Mouse (Mus musculus): ENCODE measurements at regions not wholly inside any gene's neighbourhood (a gene's known extent, or its start where the extent isn't known, plus 50 kb on each side); places are given as distances from the start of the nearest gene placed in this dataset.
A peak's percentile ranks its signal among the peaks of the same experiment; 100 is the strongest.
"Not testable (repeated sequence)": the region's sequence is repeated elsewhere in the genome, so short reads cannot be mapped to it uniquely, and the experiment has no call there.

DNA sequence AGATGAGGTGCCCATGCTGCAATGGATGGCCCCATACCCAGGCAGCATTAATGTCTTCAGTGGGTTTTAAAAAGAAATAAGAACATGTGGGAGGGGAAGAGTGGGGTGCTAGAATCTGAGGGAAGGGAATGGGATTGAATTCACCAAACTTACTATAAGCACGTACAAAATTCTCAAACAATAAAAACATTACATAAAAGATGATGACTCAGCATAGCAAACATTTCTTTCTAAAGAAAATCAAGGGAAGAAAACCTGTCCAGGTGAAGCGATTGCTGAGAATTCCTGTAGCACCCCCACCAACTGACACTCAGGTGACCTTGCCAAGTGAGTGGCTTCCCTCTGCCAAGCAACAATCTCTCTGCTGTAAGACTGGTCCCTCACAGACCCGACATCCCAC lies 989.2 kb downstream of the Ttll7 start:
- no peak for DNase-seq (ENCODE audit: low spot score in 2 of 2)

DNA sequence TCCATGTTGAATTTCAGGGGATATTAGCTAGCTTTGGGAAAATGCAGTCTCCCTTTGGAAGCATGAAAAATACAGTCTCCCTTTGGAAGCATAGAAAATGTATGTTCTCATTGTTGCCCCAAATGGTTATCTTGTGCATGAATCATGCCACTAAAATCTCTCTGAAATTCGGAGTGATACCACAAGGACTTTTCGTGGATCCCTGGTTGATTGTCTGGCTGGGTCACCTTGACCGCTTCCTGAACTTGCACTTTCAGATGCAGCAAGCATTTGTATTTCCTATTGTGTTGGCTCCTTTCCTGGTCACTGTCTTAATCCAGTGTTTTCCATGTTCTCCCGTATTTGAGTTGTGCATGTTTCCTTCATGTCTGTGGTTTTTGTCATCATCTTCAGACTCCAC lies 986.6 kb downstream of the Ttll7 start:
- DNase-seq (ENCODE audit: low spot score in 2 of 2): no peak

DNA sequence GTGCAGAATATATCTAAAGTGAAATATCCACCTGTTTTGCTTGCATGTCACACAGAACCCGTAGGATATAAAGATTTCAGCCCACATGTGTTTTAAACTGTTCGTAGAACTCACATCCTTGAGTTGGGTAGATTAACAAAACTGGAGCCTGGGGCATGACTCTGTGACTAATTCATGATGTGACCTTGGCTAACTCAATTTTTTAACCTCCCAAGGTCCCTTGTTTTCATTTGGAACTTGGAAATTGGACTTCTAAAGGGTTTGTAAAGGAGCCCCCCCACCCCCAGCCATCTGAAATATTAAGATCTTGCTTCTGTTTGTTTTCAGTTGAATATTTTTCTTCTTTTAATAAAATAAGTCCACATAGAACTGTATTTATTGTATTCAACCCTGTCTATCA lies 983.5 kb downstream of the Ttll7 start:
- no peak for DNase-seq (ENCODE audit: low spot score in 2 of 2)

DNA sequence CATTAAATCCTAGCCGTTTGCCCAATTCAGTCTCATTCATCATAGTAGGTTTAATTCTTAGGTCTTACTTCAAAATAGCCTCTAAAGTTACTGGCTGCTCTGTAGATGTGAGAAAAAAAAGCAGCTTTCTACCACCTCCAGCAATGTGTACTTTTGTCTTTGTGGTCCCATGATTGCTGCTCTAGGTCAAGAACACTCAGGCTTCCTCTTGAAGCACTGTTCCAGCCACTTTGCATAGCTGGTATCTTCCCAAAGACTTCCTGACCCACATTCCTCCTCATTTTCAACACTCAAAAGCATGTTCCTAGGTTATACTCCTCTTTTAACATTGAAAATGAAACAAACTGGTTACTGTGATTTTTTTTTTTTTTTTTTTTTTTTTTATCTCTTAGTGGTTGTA lies 973.2 kb downstream of the Ttll7 start:
- DNase-seq (ENCODE audit: low spot score in 2 of 2): no peak

DNA sequence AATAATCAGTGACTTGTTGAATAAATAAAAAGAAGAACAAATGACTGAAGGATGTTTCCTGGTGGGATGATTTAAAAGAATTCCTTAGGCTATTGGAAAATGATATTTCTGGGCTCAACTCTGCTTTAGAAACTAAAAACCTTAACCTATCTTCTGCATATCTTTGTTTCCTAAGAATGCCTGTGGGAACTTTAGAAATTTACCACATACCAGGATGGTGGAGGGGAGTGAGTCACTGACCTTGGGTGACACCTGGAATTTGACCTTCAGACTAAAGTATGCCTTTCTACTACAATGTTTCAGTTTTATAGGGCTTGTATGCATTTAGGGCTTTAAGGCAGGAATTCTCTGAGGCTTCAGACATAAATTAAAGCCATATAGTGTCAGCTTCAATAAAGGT lies 972.3 kb downstream of the Ttll7 start:
- DNase-seq (ENCODE audit: low spot score in 2 of 2): no peak

DNA sequence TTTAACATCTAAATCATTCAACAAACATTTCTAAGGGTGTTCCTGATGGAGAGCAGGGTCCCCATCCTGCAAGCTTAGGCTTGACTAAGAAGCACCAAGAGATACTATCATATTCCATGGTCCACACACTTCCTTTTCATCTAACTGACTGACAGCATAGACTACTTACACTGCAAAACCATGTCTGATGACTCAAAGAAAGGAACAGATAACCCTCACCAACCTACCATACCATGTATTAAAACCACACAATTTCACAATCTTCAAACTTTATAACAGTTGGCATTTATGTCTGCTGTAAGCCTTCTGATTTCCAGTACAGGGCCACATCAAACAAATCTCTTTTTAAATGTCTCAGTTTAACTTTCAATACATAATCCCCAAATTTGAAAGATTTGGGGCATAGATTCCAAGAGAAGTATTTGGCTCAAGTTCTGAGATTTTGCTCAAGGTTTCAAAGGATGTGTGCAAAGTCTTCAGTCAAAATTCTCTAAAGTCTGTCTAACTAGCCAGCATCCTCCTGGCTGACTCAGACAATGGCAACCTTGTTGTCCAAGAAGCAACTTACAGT lies 962.0 kb downstream of the Ttll7 start:
- DNase-seq (ENCODE audit: low spot score in 2 of 2): no peak

DNA sequence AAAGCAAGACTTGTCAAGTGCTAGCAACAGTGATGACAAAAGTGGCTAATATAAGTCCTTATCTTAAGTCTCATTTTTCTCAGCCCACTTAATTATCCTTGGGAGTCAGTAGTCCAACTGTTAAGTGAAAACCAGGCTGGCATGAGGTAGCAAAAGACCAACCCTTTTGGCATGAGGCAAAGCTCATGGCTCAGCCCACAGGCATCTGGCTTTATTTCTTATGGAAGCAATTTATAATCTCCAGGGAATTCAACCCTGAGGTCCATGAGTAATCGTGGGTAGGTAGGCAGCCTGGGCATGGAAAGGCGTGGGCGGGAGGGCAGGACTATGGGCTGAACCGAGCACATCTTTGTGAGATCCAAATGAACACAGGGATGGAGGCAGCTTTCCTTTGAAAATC lies 950.4 kb downstream of the Ttll7 start:
- DNase-seq (ENCODE audit: low spot score in 2 of 2): no peak

DNA sequence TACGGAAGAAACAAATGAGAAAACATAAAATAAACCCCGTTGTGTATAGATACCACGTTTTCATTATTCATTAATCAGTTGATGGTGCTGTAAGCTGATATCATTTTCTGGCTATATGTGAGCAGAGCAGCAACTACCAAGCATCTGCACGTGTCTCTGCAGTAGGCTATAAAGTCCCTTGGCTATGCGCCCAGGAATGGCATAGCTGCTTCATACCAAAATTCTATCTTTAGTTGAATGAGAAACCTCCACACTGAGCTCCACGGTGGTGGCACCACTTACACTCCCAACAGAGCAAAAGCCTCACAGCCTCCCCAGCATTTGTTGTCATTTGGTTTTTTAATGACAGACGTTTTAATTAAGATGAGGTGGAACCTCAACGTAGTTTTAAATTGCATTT lies 944.4 kb downstream of the Ttll7 start:
- DNase-seq (ENCODE audit: low spot score in 2 of 2): no peak

DNA sequence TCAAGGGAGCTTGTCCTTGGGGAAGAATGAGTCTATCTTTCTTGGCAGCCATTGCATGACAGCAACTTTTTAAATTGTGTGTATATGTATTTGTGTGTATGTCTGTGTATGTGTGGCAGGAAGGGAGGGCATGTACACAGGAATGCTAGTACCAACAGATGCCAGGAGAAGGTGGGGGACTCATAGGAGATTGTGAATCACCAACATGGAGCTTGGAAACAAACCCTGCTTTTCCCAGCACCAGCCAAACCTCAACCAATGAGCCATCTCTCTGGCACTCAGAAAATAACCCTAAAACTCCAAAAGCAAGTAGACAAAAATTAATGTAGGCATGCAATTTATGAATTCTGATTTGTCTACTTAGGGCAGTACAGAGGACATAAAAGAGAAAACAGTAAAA lies 942.9 kb downstream of the Ttll7 start:
- DNase-seq (ENCODE audit: low spot score in 2 of 2): no peak

DNA sequence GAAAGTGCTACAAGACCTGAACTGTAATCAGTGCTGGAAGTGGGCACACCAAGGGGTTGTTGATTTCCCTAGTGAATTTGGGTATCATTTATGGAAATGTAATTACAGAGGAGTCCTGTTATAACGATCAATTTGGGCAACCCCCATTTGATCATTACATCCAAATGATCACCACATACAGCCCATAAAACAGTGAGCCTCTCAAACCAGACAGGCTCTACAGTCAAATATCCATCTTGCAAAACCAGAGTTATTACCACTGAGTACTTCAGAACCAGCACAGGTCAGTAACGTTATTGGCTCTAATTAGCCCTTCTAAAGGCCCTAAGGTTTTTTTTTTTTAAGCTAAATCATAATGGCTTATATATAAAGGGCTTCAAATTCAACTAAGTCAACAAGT lies 934.4 kb downstream of the Ttll7 start:
- DNase-seq (ENCODE audit: low spot score in 2 of 2): no peak

DNA sequence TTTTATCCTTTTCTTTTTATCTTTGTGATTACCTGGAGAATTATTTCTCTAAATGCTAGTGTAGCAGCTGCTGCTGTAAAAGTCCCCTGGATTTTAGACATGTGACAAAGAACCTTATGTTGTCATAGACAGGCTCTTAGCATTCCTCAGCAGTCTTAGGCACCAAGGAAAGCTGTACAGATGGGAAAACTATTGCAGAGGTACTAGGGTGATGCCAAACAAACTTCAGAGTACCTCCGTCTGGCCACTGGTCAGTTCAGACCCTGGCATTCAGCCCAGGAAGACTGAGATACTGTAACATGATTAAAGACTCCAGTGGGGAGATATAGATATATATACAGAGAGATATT lies 898.6 kb downstream of the Ttll7 start:
- no peak for DNase-seq (ENCODE audit: low spot score in 2 of 2)

DNA sequence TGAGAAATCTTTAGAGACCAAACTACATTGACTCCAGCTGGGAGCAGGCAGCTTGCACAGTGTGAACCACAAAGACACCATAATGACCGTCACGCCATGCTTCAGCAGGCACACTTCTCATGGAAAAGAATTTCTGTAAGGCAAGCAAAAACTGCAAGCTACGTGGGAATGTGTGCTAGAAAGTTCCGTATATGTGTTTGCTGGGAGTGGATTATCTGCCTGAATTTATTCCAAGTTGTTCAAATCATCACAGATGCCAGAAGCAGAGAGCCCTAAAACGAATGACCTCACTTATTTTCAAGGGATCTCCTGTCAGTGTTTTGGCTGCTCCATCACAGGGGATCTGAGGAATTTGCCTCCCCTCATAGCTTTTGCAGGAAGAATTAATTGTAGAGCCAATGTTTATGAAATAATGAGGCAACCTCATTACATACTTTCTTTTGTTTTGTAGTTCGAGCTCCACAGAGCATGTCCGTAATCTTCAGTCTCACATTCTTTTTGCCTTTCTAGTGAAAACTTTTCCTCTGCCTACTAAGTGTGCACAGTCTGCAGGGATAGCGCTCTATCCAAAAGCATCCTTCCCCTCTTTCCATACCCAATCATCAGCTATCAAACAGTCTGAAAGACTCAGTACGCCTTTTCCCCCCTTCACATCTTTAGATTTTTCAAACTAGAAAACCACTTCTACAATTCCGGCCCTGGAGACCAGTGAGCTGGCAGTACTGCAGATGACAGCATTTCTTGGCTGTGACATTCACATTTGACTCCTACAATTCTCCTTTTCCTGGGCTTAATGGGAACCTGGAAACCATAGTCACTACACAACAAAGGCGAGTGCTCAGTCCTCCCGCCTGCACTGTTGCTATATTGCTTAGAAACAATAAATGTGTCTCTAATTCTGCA lies 898.0 kb downstream of the Ttll7 start:
- DNase-seq (ENCODE audit: low spot score in 2 of 2): no peak

DNA sequence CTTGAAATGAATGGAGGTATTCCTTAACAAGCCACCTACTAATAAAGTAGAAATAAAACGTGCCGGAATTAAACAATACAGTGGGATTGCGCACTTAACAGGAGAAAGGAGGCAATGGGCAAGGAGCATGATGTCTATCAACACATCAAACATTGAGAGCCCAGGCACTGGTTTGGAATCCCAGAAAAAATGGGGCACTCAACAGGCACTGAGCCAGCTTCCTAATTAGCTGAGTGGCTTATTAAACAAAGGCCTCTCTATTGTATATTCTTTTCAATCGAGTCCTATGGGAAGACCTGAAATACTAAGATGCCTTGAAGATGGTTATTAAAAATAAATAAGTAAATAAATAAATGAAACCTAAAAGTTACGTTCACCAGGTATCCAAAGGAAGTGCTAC lies 897.3 kb downstream of the Ttll7 start:
- peak; percentile 26 to 35 for DNase-seq (ENCODE audit: low spot score in 2 of 2)

DNA sequence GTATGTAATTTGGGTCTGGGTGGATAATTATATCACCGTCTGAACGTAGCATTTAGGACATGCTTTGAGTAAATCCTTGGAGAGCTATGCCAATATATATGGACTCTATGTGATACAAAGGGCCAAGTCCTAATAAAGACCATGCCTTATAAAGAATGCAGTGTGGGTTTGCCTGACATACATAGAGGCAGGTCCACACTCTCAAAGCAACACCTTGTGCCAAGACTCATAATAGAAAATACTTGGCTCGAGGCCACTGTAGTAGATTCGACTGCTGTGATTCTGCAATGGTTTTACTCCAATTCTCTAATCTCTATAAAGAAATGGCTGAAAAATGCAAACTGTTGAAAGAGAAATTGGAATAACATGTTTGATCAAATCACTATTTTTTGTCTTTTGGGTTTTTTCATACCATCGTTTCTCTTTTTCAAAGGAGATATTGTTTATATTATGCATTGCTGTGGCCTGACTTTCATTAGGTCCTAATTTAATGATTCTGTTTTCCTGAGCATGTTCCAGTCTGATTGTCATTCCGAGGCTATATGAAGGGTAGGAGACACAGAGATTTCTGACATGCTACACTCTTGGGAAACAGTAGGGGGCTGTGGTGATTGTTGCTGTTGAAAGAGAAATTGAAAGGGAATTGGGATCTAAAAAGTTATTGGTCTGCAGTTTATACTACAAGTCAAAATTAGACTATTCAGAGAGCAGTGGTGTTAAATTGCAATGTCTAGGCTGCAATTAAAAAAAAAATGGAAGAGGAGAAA lies 884.7 kb downstream of the Ttll7 start:
- no peak for DNase-seq (ENCODE audit: low spot score in 2 of 2)

DNA sequence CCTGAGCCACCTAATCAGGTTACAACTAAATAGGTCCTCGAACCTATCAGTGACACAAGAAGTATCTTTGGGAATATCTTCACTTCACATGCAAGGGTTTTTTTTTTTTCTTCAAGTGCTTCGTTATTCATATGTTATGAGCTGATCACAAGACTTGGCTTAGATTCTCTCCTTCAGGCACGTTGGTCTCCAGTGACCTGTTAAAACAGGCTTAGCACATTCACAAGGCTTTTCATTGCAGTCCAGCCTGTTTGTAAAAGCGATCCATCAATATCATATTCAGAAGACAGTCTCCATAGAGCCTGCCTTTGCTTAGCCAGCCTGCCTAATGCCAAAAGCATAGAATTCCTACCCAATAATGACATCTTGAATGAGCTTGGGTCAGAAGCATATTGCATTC lies 864.2 kb downstream of the Ttll7 start:
- DNase-seq (ENCODE audit: low spot score in 2 of 2): no peak

DNA sequence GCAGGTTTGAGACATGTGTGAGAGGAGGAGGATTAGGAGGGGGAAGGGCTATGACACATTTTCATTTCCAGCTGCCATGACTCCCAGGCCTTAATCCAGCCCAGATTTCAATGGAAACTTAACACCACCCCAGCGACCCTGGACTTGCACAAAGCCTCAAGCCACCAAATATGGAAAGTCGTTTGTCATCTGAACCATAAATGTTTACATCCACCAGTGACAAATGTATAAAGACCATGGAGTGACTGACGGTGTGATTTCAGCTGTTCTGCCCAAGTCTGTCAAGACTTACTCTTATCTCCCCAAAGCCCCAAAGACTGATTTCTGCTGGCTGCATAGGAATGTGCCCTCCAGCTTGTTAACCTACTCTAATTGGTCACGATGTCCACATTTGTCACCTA lies 855.2 kb downstream of the Ttll7 start:
- DNase-seq (ENCODE audit: low spot score in 2 of 2): no peak

DNA sequence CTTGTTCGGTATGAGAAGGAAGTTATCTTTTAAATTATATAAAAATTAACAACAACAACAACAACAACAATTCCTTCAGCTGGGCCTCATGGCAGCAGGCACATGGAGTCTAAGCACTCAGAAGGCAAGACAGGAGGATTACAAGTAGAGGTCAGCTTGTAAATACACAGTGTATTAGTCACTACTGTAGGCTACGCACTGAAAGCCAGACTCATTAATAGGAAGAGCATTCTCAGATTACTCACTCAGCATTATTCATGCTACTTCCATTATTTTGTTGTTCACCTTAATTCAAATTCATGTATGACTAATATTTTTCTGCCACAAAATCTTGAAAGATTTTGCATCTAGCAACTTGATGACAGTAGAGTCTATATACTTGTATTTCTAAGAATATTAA lies 831.6 kb downstream of the Ttll7 start:
- no peak for DNase-seq (ENCODE audit: low spot score in 2 of 2)

DNA sequence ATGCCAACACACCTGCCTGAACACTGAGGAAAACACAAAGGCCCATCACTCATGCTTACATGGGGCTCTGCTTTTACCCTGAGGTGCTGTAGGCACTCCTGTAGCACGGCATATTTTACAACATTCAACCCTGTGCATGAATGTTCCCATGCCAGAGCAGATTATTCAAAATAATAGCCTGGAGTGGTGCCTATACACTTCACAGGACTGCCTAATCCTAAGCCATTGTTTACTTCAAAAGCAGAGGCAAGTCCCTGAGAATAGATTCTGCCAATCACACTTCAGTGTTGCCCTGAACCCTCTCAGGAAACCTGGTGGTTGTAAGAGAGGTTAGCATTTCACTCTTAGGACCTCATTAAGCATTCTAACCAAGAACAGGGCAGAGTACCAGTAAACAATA lies 828.1 kb downstream of the Ttll7 start:
- DNase-seq (ENCODE audit: low spot score in 2 of 2): no peak

DNA sequence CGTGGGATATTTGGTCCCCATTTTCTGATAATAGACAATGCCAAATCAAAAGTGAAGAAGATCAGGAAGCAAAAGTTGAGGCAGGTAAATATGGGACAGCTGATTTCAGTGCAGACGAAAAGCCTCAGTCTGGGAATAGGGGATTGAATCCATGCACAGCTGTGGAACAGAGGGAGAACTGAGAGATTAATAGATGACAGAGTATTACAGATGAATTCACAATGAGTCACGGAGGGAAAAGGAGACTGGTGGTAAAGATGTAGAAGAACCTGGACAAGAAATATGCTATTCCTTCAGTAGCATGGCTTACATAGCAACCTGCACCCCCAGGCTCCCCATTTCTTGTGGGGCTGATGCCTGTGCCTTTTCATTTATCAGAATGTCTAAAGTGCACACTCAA lies 810.4 kb downstream of the Ttll7 start:
- no peak for DNase-seq (ENCODE audit: low spot score in 2 of 2)

DNA sequence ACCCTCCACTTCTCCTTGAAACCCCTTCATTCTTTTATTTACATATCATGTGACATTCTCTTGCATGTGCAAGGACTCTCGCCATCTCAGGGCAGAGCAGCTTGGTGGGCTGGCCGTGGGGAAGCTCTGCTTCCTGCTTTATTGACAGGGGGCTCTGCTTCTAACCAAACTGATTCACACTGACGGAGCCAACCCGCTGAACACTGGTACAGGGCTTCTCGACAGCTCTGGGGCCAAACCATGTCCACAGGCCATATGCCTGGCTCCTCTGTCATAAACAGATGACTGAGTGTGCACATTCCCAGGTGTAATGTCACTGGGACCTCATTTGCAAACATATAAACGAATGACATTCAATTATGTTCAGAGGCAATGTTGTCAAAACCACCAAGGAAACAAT lies 800.7 kb downstream of the Ttll7 start:
- DNase-seq (ENCODE audit: low spot score in 2 of 2): peak in 1 of 2 experiments; percentile 18

DNA sequence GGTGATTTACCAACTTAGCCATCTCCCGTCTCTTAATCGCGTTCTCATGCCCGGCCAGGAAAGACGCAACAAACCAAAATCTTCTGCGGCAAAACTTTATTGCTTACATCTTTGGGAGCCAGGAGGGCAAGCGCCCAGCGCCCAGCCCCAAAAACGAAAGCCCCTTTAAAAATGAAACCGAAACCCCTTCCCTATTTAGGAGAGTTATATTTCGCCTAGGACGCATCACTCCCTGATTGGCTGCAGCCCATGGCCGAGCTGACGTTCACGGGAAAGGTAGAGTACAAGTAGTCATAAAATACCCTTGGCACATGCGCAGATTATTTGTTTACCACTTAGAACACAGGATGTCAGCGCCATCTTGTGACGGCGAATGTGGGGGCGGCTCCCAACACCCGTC lies 783.3 kb downstream of the Ttll7 start:
- DNase-seq (ENCODE audit: low spot score in 2 of 2): not testable (repeated sequence)

DNA sequence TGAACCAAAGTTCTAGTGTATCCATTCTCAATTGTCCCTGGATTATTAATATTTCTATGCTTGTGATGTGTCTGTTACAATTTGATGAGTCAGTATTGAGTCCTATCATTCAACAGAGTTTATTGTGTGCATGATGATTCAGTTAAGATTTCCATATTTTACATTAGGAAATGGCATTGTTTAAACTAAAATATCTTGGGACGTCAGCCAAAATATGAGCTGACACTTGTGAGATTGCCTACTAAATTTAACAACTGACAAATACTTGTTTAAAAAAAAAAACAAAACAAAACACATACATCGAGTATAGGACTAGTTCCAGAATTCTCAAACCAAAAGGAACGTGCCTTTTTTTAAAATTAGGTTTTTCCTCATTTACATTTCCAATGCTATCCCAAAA lies 779.0 kb downstream of the Ttll7 start:
- DNase-seq (ENCODE audit: low spot score in 2 of 2): no peak

DNA sequence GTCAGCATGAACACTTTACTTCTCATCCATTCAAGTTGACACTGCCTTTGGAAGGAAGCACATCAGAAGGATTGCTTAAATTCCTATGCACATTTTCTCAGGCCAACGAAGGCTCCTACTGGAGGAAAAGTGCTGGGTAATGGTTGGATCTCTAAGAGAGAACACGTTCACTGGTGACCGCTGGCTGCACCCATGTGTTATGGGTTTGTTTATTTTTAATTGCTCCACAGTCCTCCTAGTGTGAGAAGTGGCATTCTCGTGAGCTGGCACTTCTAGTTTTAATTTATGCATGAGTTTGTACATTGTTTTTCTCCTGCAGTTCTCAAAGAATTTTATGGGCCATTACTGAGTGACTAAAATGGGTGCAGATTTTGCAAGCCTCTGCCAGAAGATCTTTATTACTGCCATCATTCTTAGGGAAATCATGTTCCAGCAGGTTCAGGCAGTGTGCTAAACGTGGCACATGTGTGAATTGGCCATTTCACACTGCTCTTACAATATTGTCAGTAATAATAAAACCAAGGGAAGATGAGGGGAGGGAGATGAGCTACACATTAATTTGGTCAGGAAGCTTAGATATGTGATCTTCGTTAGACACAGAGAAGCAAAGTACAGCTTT lies 731.6 kb downstream of the Ttll7 start:
- DNase-seq (ENCODE audit: low spot score in 2 of 2): no peak

Measured in right cerebral cortex, postnatal 10 days (tissue).